Mouse (Mus musculus): ENCODE data around the gene H2-Q4.
A peak's percentile ranks its signal among the peaks of the same experiment; 100 is the strongest.
"Not testable (repeated sequence)": the region's sequence is repeated elsewhere in the genome, so short reads cannot be mapped to it uniquely, and the experiment has no call there.

The H2-Q4 gene

DNA sequence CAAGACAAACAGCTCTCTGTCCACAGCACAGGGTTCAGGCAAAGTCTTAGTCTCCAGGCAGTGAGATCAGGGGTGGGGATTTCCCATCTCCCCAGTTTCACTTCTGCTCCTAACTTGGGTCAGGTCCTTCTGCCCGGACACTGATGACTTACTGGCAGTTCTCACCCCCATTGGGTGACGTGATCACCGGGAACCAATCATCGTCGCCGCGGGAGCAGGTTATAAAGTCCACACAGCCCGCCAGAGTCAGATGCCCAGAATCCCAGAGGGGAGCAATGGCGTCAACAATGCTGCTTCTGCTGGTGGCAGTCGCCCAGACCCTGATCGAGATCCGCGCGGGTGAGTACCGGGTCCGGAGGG lies at the start of gene H2-Q4:
Gene H2-Q4, plus strand, starts transcription at position 249 of the 360 bp plus-strand sequence.
- DNase-seq (ENCODE audit: low spot score in 2 of 2), result peak; percentile 28 to 87

DNA sequence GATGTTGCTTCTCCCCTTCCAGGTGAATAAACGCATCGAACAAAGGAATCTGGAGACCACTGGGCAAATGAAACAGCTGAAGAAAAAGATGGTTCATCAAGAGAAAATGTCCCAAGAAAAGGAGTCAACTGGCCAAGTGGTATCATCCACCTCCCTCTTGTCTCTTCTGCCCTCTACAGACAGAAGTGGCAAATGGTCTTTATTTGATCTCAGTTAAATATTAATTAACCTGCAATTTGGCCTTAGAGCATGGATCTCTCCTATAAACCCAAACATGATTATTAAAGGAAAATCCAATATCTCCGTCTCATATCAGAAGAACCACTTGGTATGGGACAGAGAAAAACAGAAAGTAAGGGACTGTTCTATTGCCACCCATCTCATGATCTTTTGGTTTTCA lies 49.7 kb upstream of the H2-Q4 start:
- DNase-seq (ENCODE audit: low spot score in 2 of 2), result not testable (repeated sequence)

- not testable (repeated sequence) for DNase-seq (ENCODE audit: low spot score in 2 of 2)
These were observed 47.9 kb upstream of the H2-Q4 start for GRCm38 (mm10) chr17:35331546-35331945.

DNA sequence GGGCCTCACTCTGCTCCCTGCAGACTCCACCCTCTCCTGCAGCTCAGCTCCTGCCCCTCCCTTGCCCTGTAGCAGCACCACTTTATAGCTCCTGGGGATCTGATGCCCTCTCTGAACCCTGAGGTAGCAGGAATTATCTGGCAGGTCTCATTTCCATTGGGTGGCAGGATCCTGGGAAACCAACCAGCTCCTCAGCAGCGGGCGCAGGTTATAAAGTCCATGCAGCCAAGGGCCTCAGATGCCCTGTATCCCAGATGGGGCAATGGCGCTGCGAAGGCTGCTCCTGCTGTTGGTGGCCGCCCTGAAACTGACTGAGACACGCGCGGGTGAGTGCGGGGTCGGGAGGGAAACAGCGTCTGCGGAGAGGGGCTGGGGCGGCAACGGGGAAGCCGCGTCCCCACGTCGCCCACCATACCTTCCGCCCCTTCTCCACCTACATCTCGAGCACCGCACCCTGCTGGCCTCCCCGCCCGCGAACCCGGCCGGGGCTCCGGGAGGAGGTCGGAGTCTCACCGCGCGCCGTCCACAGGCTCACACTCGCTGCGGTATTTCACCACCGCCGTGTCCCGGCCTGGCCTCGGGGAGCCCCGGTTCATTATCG lies 37.2 kb upstream of the H2-Q4 start, which contains the start of gene H2-Q2:
Gene H2-Q2, plus strand, starts transcription at position 172 of the 601 bp plus-strand sequence.
- DNase-seq (ENCODE audit: low spot score in 2 of 2), result no peak

GRCm38 (mm10) chr17:35342711-35343476 lies 36.5 kb upstream of the H2-Q4 start:
- no peak for DNase-seq (ENCODE audit: low spot score in 2 of 2)

DNA sequence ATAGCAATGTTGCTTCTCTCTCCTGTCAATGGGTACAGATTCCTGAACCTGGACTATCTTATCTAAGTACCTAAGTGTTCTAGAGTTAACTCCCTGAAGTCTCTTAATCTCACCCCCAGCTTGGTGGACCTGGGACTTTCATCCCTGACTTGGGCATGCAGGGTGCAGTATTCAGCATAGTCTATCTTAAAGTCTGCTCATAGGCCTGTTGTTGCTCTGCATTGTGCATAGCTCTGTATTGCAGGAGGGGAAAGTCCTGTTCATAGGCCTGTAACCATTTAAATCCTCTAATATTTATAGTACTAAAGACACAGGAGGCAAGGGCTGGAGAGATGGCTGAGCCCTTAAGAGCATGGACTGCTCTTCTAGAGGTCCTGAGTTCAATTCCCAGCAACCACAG lies 31.8 kb upstream of the H2-Q4 start:
- DNase-seq (ENCODE audit: low spot score in 2 of 2), result not testable (repeated sequence)

DNA sequence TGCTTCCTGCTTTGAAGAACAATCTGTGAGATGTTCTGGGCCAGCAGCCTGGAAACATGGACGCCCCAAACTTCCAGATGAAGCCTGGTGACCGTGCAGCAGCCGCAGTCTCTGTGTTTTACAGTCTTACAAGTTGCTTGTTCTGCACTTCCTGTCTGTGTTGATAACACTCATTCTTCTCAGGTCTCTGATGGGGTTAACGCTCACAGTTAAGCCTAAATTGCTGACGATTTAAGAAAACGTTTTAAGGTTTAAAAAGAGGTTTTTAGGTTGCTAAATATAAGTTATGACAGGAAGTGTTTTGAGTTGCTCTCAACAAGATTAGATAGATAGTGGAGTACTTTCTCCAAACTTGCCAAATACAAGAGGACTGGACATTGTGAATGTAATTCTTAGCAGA lies 26.1 kb upstream of the H2-Q4 start:
- not testable (repeated sequence) for DNase-seq (ENCODE audit: low spot score in 2 of 2)

DNA sequence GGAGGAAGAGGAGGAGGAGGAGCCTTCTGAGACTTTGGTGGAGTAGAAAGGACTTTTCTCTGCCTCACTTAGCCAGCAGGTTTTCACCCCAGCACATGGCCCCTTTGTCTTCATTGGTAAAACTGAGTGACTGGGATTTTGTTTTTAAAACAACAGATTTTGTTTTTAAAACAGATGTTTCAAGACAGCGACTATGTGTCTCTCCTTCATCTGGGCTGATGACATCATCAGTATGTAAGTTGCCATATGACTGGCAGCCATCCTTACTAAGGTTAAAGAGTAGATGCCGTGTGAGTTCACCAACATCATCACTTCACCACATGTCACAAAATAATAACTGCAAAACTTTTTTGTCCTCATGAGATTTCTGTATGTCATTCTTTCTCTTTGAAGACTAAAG lies 25.3 kb upstream of the H2-Q4 start:
- DNase-seq (ENCODE audit: low spot score in 2 of 2), result no peak

GRCm38 (mm10) chr17:35357086-35357485 lies 22.3 kb upstream of the H2-Q4 start:
- DNase-seq (ENCODE audit: low spot score in 2 of 2), result no peak

DNA sequence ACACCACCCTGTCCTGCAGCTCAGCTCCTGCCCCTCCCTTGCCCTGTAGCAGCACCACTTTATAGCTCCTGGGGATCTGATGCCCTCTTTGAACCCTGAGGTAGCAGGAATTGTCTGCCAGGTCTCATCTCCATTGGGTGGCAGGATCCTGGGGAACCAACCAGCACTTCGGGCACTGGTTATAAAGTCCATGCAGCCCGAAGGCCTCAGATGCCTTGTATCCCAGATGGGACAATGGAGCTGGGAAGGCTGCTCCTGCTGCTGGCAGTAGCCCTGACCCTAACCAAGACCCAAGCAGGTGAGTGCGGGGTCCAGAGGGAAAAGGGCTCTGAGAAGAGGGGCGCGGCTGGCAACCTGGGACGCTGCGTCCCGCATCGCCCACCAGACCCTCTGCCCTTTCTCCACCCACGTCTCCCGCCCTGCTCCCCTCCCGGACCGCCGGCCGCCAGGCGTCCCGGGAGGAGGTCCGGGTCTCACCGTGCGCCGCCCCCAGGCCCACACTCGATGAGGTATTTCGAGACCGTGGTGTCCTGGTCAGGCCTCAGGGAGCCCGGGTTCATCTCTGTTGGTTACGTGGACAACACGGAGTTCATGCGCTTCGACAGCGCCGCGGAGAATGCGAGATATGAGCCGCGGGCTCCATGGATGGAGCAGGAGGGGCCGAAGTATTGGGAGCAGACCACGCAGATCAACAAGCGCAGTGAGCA lies 20.5 kb upstream of the H2-Q4 start:
- DNase-seq (ENCODE audit: low spot score in 2 of 2), result no peak

DNA sequence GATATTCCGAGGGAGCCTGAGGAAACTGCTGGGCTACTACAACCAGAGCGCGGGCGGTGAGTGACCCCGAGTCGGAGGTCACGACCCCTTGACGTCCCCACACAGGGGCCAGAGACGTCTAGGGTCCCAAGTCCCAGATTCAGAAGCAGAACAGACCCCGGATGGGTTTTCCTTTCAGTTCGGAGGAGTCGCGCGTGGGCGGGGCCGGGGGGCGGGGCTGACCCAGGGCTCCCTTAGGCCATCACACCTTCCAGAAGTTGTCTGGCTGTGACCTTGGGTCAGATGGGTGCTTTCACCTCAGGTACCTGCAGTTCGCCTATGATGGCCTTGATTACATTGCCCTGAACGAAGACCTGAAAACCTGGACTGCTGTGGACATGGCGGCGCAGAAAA lies 20.0 kb upstream of the H2-Q4 start:
- no peak for DNase-seq (ENCODE audit: low spot score in 2 of 2)

- no peak for DNase-seq (ENCODE audit: low spot score in 2 of 2)
These were observed 473 bp downstream of the H2-Q4 start for GRCm38 (mm10) chr17:35379729-35380451.

GRCm38 (mm10) chr17:35389796-35390195 lies 10.4 kb downstream of the H2-Q4 start:
- DNase-seq (ENCODE audit: low spot score in 2 of 2), result not testable (repeated sequence)

- not testable (repeated sequence) for DNase-seq (ENCODE audit: low spot score in 2 of 2)
These were observed 13.3 kb downstream of the H2-Q4 start for GRCm38 (mm10) chr17:35392671-35393070.

DNA sequence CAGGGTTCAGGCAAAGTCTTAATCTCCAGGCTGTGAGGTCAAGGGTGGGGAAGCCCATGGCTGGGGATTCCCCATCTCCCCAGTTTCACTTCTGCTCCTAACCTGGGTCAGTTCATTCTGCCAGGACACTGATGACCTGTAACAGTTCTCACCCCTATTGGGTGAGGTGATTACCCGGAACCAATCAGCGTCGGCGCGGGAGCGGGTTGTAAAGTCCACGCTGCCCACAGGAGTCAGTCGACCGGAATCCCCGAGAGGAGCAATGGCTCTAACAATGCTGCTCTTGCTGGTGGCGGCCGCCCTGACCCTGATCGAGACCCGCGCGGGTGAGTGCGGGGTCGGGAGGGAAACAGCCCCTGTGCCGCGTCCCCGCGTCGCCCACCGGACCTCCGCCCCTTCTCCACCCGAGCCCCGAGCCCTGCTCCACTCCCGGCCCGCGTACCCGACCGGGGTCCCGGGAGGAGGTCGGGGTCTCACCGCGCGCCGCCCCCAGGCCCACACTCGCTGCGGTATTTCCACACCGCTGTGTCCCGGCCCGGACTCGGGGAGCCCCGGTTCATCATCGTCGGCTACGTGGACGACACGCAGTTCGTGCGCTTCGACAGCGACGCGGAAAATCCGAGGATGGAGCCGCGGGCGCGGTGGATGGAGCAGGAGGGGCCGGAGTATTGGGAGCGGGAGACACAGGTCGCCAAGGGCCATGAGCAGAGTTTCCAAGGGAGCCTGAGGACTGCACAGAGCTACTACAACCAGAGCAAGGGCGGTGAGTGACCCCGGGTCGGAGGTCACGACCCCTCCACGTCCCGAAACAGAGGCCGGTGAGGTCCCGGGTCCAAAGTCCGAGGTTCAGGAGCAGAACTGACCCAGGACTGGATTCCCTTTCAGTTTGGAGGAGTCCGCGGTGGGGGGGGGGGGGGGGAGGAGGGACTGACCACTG lies 14.7 kb downstream of the H2-Q4 start:
- DNase-seq (ENCODE audit: low spot score in 2 of 2), result not testable (repeated sequence)

DNA sequence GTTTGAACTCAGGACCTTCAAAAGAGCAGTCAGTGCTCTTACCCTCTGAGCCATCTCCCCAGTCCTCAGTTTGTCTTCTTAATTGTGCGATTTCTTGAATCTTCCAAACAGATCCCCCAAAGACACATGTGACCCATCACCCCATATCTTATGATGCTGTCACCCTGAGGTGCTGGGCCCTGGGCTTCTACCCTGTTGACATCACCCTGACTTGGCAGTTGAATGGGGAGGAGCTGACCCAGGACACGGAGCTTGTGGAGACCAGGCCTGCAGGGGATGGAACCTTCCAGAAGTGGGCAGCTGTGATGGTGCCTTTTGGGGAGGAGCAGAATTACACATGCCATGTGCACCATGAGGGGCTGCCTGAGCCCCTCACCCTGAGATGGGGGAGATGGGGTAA lies 17.5 kb downstream of the H2-Q4 start:
- not testable (repeated sequence) for DNase-seq (ENCODE audit: low spot score in 2 of 2)

- DNase-seq (ENCODE audit: low spot score in 2 of 2), result not testable (repeated sequence)
These were observed 33.6 kb downstream of the H2-Q4 start for GRCm38 (mm10) chr17:35413057-35413456.

GRCm38 (mm10) chr17:35415273-35416129 lies 36.1 kb downstream of the H2-Q4 start:
- DNase-seq (ENCODE audit: low spot score in 2 of 2), result not testable (repeated sequence)

- DNase-seq (ENCODE audit: low spot score in 2 of 2), result no peak
These were observed 39.4 kb downstream of the H2-Q4 start for GRCm38 (mm10) chr17:35418772-35419171.

GRCm38 (mm10) chr17:35419564-35419963 lies 40.1 kb downstream of the H2-Q4 start:
- DNase-seq (ENCODE audit: low spot score in 2 of 2), result not testable (repeated sequence)
